Mouse (Mus musculus) heart, adult 18-20 months (tissue): Measurements from ENCODE around the gene Trpm5. TPM values are rescaled to one million over a fixed set of nuclear protein-coding genes. Genes with fewer than 3 reads are reported as not detected.

ENCODE experiments used
- DNase-seq, 2 experiments: peaks; one replicate each; pipeline ENCODE4 v3.0.0; 2021 to 2022; ENCODE audit warnings: mixed read lengths in 1 of 2
- long read RNA-seq, 2 experiments: library from polyadenylated mRNA; stranded (forward); transcript quantifications; one replicate each; pipeline ENCODE4 v2.0.0; 2021
- total RNA-seq, 2 experiments: library from RNA; stranded (reverse); gene quantifications; 2 replicates each; pipeline ENCODE4 v1.2.3; 2021

Trpm5 gene
- under 1 TPM in 1 of 2 experiments, not detected in 1; 0.10 TPM for total RNA-seq
- long read RNA-seq, experiment 1: 0 reads
- long read RNA-seq, experiment 2: 0 reads

DNA sequence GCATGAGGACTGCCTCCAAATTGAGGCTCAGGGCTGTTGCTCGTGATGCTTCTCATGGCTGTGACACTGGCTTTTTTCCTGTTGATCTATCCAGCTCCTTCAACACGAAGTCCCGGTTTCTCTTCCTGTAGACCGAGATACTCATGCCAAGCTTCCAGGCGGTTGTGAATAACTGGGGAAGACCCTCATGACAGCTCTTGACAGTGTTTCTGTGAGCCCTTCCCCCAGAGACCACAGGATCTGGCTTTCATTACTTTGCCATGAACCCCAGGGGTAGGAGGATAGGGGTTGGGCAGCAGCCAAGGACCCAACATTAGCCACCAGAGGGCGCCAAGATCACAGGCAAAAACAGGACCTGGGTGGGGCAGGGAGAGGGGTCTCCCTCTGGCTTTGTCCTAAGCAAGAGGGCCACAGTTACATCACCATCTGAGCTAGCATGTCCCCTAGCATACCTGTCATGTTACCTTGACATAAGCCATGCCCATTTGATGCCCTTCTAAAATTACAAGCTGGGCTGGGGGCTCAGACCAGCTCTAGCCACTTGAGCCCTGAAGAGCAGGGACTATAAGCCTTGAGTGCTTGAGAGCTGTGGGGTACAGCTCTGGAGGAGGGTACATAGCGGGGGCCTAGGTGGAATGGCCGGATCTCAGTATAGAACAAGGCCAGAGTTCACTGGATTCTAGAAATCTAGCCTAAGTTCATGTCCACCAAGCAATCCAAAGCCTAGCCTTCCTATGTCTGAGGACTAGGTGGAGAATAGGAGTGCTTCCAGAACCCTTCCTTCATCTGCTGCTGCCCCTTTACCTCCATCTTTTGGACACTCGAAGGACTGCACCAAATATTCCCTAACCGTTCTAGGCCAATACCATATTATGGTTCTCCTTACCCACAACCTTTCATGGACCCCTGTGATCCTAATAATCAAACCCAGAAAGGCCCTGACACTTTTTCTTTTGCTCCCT, at the start of gene Trpm5:
Gene Trpm5, minus strand, starts transcription at position 51 of the 962 bp plus-strand sequence.
- DNase-seq: peak; percentile 65 to 88

DNA sequence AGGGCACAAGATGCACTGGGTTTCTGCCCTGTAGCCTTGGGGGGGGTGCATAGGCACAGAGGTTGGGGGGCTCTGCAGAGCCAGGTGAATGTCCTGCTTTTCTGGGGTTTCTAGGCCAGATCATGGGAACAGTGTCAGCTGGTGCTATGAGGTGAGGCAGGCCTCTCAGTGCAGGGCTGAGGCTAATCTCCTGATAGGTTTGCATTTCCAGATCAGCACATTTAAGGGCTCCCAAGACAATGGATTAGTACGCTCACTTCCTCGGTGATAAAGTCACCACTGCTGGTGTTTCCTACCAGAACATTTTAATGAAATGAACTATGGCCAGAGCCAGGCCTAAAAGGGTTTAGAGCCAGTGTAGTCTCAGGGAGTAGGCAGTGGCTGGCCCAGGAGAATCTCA, 48.2 kb upstream of the Trpm5 start:
- no peak for DNase-seq

DNA sequence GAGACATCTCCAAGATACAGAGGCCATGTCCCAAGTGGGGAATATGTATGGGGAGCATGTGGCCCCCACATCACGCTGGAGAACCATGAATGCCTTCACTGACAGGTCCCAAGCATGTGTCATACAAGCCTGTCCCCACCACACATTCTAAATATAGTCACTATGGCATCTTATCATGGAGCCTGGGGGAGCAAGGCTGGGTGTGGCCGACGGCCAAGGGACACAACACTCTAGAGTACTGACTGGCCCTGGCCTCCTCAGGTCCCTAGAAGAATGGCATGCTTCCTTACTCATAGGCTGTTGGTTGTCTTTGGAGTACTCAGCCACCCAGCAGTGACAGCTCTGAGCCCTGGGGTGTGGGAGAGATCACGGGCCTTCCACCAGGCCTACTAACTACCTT, 45.5 kb upstream of the Trpm5 start:
- DNase-seq: peak; percentile 64 to 80

DNA sequence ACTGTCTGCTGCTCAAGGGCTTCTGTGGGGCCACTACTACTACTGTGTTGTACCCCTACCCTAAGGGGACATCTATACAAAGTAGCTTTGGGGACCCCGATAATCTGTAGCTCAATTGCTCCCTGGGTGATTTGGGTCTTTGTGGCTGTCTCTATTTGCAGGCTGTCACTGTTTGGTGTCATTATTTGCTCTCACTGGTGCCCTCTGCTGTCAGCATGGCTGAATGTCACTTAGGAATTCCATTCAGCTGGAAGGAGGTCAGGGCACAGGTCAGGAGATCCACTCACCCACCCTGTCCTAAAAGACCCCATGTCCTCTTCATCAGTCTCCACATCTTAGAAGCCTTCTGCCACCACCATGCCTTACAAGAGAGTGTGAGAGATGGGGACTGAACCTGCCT, 44.3 kb upstream of the Trpm5 start:
- DNase-seq: peak; percentile 72 to 91

DNA sequence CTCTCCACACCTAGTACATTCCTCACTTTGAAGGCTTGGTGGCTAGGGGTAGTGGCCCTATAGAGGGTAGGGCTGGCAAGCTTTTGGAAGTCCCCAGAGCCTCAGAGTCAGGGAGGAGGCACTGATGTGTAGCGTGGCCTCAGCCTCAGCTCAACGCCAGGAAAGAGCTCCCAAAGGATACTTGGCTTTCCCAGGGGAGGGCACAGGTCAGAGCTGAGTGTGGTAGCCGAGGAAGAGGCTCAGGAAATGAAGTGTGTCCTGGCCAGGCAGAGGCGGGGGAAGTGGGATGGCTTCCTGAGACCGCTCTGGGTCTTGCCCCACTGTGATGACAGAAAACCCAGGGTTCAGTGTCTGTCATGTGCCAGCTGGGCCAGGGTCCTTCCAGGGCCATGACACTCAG, 42.1 kb upstream of the Trpm5 start:
- no peak for DNase-seq

DNA sequence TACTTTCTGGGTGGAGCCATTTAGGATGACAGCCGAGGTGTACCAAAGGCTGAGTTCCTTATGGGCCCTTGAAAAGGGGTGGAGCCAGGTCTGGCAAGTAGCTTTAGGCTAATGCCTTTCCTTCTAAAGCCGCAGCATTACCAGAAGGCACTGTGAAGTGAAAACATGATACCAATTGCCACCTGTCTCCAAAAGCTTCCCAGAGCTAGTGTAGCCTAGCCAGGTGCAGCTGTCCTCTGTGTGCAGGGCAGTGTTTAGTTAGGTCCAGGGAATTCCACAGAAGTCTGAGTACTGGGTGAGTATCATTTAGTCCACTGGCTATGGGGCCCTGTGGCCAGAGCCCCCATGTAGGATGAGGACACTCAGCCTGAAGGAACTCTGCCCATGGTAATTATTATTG, 41.7 kb upstream of the Trpm5 start:
- no peak for DNase-seq

DNA sequence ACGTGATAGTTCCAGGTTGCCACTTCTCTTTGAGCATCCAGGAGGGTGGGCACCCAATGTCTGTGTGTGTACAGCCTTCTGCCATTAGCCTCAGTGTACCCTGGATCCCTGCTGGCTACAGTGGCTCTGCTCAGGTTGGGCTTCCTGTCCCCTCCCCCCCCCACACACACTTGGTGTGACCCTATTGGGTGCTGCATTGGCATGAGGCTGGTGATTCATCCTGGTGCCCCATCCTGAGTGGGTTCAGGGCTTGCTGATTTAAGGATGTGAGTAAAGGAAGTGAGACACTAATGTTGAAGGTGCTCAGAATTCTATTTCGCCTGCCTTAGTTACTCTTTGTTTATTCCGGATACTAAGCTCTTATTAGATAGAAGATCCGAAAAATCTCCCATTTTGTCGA, 38.4 kb upstream of the Trpm5 start:
- DNase-seq: no peak

DNA sequence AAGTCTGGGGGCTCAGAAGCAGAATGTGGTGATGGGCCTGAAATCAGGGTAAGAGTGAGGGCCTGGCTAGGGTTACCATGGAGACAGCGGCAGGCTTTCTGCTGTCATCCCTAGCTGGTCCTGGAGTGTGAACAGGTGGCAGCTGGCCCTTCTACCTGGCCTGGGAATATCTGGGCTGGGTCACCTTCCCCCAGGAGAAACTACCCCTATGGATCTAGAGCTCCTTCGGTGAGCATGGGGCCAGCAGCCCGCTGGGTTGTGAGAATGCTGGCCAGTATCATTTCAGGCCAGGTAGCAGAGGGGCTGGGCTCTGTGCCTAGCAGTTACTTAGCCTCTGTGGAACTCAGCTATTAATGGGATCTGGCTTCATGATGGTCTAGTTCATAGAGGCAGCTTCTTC, 30.5 kb upstream of the Trpm5 start:
- DNase-seq: peak; percentile 31 to 59

DNA sequence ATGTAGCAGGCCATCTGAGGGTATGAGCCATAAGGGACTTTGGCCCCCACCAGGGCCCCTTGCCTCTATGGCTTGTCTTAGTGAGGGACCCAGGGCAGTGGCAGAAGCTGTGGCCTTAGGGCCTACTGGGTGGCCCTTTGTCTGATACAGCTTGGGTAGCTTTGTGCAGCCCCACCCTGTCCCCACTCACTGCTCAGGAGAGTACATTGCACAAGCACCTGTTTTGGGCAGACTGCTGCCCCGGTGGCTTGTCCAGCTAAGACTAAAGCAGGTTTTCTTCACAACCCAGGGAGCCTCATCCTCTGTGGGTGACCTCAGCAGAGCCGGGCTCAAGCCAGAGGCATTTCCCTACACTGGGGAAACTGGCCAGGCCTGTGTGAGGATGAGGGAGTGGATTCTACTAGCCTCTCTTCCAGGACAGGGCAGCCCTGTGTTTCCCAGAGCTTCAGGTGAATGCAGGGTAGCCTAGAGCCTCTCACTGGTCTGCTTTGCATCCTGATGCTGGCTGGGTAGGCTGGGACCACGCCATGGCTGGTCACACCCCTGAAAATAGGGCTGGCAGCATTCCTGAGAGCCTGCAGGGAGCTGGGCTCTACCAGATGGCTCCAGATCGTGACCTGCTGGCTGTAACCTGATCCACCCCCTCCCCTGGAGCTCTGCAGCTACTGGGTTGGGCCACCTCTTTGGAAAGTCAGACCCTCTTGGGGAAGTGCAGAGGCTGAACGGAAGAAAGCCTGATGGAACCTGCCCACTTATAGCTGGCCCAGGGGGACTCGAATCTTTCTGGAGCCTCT, 29.6 kb upstream of the Trpm5 start:
- peak; percentile 78 to 88 for DNase-seq

DNA sequence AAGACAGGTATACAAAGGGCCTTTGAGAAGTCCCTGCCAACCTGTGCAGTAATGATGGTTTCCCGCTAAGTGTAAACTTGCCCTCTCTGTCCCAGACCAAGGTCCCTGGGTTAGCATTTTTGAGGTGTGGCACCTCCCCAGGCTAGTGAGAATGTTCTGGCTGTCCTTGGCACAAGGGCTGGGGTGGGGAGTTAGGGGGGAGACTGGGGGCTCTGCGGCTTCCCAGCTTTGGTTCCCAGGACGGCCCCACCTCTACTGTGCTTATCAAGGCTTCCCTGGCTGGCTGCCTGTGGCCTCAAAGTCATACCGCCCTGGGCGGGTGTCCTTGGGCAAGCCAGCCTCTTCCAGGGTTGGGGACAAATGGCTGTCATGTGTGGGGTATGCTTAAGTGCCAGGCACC, 27.7 kb upstream of the Trpm5 start:
- peak; percentile 81 to 87 for DNase-seq

DNA sequence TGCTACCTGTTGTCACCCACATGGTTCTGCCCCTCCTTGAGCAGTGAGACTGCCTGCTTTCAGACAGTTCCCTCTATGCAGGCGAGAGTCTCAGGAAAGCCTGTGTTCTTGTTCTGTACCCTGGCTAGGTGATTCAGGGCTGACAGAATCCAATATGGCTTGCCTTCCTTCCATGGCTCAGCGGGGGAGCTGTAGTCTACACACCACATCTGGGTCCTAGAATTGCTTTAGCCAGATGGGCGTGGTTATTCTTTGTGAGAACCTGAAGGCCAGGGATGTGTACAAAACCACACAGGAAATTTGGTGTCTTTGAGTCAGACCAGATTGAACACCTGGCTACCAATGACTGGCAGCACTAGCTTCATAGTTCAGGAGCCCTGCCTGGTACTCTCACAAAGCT, 25.4 kb upstream of the Trpm5 start:
- peak in 1 of 2 experiments; percentile 16 for DNase-seq

DNA sequence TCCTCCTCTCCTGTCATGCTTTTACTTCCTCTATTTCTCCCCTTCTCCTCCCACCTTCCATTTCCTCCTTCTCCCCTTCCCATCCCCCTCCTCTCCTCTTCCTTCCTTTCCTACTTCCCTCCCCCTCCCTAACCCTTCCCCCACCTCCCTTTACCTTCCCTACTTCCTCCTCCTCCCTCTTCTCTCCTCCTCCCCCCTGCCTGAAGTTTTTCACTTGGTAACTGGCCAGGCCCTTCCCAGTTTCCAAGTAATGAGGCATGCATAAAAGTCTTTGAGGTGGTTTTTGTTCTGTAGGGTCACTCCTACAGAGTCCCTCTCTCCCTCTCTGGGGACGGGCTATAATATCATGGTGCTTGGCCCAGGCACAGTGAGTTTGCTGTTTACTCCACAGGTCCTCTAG, 25.0 kb upstream of the Trpm5 start:
- DNase-seq: no peak

DNA sequence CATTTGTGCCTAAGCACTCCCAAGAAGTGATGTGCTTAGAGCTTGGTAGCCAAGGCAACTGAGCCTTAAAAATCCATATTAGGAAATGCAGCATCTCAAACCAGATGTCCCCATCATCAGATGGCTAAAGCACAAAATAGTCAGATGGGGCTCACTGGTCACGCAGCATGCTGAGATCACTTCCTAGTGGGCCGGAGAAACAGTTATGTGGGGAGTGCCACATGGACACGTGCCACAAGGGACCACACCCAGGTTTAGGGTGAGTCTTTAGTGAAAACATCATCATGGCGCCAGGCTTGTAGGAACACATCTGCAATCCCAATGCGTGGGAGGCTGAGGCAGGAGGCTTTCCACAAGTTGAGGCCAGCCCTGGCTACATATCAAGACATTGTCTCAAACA, 22.1 kb upstream of the Trpm5 start:
- DNase-seq: no peak

DNA sequence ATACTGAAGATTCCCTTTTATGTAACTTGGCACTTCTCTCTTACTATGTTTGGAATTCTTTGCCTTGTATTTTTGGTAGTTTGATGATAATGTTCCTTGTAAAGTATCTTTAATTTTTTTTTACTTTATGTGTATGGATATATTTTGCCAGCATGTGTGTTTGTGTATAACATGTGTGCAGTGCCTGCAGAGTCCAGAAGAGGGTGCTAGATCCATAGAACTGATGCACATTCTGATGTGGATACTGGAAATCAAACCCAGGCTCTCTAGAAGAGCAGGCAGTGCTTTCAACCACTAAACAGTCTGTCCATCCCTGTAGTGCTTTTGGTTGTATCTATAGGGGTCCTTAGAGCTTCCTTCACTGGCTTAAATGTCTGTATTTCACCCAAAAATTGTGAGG, 20.3 kb upstream of the Trpm5 start:
- DNase-seq: no peak

DNA sequence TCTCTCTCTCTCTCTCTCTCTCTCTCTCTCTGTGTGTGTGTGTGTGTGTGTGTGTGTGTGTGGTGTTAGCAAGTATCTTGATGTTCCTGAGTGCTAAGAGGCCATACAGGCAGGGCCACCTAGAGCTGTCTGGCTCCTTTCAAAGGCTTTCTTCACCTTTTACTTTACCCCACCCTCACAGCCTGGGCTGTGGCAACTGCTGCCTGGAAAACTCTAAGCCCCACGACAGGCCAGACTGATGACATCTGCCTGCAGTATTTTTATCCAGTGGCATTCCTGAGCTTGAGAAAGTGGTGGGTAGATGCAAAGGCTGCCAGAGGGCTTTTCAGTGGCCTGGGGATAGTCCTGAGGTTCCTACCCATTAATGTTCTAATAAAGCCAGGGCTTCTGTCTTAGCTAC, 18.0 kb upstream of the Trpm5 start:
- peak; percentile 47 to 56 for DNase-seq

DNA sequence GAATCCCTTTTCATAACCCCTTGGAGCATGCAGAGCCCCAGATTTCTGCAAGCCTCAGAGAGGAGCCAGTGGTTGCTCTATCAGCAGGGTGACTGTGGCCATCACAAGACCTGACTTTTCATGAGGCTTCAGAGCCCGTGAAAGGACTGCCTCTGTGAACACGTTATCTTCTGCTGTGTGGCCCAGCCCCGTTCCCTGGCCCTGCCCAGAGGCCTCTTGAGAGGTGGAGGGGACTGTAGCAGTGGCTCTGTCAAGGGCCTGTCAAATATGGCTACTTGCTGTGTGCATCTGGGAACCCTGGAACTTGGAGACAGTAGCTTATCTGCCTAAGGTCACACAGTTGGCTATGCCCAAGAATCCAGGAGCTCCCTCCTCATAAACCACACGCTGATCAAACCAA, 17.3 kb upstream of the Trpm5 start:
- peak; percentile 42 to 58 for DNase-seq

DNA sequence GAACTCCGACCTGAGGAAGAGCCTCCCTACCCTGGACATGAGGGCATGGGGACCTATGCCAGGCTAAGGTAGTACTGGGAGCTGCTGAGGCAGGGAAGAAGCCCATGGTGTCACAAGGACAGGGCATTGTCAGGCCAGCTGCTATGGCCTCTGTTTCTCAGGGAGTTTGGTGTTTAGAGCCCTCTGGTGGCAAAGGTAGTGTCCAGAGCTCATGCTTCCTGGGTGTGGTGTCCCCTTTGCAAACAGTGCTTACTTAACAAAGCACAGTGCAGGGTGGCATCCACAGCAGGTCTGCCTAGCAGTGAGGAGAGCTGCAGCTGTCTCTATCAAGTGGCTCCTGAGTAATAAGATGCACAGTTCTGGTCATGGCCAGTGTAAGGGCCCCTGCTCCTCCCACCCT, 16.4 kb upstream of the Trpm5 start:
- DNase-seq: peak in 1 of 2 experiments; percentile 15

DNA sequence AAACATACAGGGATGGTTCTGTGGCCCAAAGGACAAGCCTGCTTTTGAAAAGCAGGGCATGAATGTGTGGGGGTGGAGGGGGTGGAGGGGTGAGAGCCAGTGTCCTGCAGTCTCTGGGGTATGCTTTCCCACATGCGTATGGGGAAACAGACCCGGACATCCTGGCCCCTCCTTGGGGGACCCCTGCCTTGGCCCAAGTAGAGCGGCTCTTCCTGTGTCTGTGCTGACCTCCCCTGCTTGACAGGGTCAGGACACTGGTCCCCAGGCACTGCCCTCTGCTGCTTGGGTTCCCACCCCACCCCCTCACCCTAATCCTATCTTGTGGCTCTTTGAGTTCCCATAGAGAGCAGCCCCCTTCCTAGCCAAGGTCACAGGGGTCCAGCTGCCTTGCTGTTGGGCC, 15.3 kb upstream of the Trpm5 start:
- DNase-seq: no peak

DNA sequence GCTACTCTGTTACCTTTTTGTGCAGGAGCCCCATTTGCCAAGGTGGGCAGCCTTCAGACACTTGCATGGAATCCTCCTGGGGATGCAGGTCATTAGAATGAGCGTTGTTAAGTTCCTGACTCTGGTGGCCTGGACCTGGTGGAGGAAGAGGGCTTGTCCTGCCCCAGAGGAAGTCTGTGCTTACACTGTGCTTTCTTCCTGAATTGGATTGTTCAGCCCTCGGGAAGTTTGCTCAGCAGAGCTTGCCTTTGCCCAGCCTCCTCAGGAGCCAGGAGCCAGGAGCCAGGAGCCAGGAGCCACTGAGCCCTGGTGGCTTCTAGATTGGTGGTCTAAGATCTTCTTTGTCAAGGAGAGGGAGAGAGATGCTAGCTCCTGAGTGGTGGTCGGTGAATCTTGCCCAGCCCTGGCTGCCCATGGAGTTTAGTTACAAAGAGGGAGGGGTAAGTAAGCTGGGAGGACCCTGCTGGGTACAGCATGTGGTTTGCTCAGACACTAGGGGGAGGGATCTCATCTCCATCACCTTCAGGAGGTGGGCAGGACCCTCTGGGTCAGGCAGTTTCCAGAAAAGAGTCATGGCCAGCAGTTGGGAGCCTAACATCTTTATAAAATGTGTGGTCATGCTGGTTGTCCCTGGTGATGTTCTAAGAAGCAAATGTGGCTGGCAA, 14.7 kb upstream of the Trpm5 start:
- DNase-seq: peak in 1 of 2 experiments; percentile 26

DNA sequence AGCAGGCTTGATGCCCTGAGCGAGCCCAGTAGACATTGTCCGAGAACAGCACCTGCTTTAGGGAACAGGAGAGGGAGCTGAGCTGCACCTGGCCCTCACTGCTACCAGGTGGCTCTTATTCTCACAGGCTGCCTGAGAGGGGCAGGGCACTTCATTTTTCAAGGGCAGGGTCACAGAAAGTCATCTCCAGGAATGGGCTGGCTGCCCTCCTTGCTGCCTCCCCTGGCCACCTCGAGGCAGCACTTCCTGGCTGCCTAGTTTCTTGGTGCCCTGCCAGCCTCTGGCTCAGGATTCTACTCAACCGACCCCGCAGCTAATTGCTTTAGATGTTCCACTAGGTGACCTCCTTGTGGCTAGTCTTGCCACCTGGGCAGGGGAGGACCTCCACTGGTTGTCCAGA, 13.8 kb upstream of the Trpm5 start:
- peak; percentile 66 to 69 for DNase-seq

DNA sequence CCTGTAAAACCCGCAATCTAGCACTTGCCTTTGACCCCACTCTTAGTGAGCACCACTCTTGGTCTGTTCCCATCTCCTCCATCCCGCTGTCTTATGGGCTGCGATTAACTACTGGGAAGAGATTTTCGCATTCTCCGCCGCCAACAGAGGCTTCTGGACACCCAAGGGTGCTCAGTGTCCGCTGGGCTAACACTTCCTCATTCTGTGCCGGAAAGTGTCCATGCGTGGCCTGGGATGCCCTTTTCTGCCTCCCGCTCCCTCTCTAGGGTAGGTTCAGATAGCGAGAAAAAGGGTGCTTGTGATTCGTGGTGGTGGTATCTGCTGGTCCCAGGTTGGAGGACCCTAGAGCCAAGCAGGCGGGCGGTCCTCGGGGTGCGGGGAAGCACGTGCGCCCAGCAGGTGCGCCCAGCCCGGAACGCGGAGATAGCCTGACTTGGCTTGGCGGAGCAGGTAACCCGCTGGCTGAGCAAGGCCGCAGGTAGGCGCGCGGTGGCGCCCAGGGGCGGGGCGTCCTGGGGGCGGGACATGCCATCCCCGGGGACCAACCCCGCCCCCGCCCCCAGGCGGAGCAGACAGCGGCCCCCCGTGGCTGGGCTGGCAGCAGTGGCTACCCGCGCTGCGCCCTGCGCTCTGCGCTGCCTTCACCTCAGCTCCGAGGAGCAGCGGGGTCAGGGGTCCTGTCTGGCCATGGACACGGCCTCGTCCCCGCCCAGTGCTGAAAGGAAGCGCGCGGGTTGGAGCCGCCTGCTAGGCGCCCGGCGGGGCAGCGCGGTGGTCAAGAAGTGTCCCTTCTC, 12.4 kb upstream of the Trpm5 start:
- DNase-seq: peak; percentile 58 to 62

DNA sequence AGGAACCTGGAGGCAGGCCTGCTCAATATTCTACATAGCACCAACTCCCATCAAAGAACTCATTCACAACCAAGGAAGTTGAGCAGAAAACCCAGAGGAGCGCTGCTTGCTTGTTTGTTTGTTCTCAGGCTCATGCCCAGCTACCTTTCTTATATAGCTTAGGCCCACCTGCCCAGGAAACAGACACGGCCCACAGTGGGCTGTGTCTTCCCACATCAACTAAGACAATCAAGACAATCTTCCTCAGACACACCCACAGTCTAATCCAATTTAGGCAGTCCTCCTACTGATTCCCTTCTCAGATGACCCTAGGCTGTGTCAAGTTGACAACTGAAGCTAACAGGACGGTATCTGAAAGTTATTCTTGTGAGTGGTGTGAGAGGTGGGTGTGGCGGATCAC, 11.6 kb upstream of the Trpm5 start, which contains the start of gene Kcnq1:
Gene Kcnq1, plus strand, starts transcription at position 301 of the 400 bp plus-strand sequence.
- no peak for DNase-seq
